Mouse (Mus musculus): ENCODE results near the gene Adcy5. TPM values are rescaled to one million over a fixed set of nuclear protein-coding genes. Genes with fewer than 3 reads are reported as not detected.

Adcy5 gene
- total RNA-seq, 2 experiments from 2014 or later, result 1.6 to 1.8 TPM

- no peak for TF ChIP-seq CTCF (IDR thresholded peaks at IDR 0.05)
- peak overlapping the region; percentile 35; the same call in 1 of the 2 replicates for H3K4me3 ChIP-seq
- intact Hi-C loops (cut with DNase I), result no loop called here
- H3K27ac ChIP-seq, result no peak overlapping the region
- no peak for DNase-seq
These were observed 15.3 kb upstream of the Adcy5 start for GRCm38 (mm10) chr16:35139416-35139815.

- TF ChIP-seq CTCF (IDR thresholded peaks at IDR 0.05), result no peak
- intact Hi-C loops (cut with DNase I), result no loop called here
- H3K4me3 ChIP-seq, result peak overlapping the region; percentile 35
- H3K27ac ChIP-seq, result no peak overlapping the region
- no peak for DNase-seq
These were observed 14.6 kb upstream of the Adcy5 start for GRCm38 (mm10) chr16:35139873-35140619.

- intact Hi-C loops (cut with DNase I), result no loop called here
- no peak overlapping the region for H3K27ac ChIP-seq
- TF ChIP-seq CTCF (IDR thresholded peaks at IDR 0.05), result no peak
- H3K4me3 ChIP-seq, result no peak overlapping the region
- no peak for DNase-seq
These were observed 14.1 kb upstream of the Adcy5 start for GRCm38 (mm10) chr16:35140620-35140975.

GRCm38 (mm10) chr16:35141839-35142238 is 12.8 kb upstream of the Adcy5 start:
- intact Hi-C loops (cut with DNase I), result no loop called here

GRCm38 (mm10) chr16:35146153-35146552 is 8.5 kb upstream of the Adcy5 start:
- H3K4me3 ChIP-seq, result no peak overlapping the region
- H3K27ac ChIP-seq, result no peak overlapping the region
- DNase-seq, result no peak
- intact Hi-C loops (cut with DNase I), result no loop called here
- TF ChIP-seq CTCF (IDR thresholded peaks at IDR 0.05), result no peak

More at GRCm38 (mm10) chr16:35141839-35142238, 12.8 kb upstream of the Adcy5 start:
- Histone ChIP-seq H3K27ac (no peak overlapping the region), H3K4me3 (no peak overlapping the region)
- DNase-seq, result no peak
- TF ChIP-seq CTCF (IDR thresholded peaks at IDR 0.05), result no peak

- intact Hi-C loops (cut with DNase I), result no loop called here
- H3K27ac ChIP-seq, result no peak overlapping the region
- H3K4me3 ChIP-seq, result no peak overlapping the region
- DNase-seq, result no peak
- no peak for TF ChIP-seq CTCF (IDR thresholded peaks at IDR 0.05)
These were observed 1.4 kb upstream of the Adcy5 start for GRCm38 (mm10) chr16:35153146-35153755.

GRCm38 (mm10) chr16:35154245-35154640 is 434 bp upstream of the Adcy5 start:
- intact Hi-C loops (cut with DNase I), result no loop called here
- TF ChIP-seq CTCF (IDR thresholded peaks at IDR 0.05), result no peak
- DNase-seq, result peak; percentile 41
- Histone ChIP-seq H3K27ac (peak overlapping the region; percentile 64), H3K4me3 (peak overlapping the region; percentile 81)

GRCm38 (mm10) chr16:35155391-35156305 is 971 bp downstream of the Adcy5 start:
- intact Hi-C loops (cut with DNase I), result loop anchor here (1.0 to 5.0 kb wide), 3 partner anchors 45 to 115 kb away; no protein-coding TSS in a partner anchor
- TF ChIP-seq CTCF (IDR thresholded peaks at IDR 0.05), result peak; percentile 16; the same call in 1 of the 2 replicates
- Histone ChIP-seq H3K4me3 (peak overlapping the region; percentile 81), H3K27ac (peak overlapping the region; percentile 70)
- peak; percentile 56 for DNase-seq

GRCm38 (mm10) chr16:35156306-35156695 is 1.6 kb downstream of the Adcy5 start:
- Histone ChIP-seq H3K4me3 (peak overlapping the region; percentile 81), H3K27ac (peak overlapping the region; percentile 70)
- intact Hi-C loops (cut with DNase I), result loop anchor here (1.0 to 5.0 kb wide), 3 partner anchors 46 to 114 kb away; no protein-coding TSS in a partner anchor
- peak; percentile 78 for DNase-seq
- TF ChIP-seq CTCF (IDR thresholded peaks at IDR 0.05), result peak; percentile 78

- no peak for DNase-seq
- no peak for TF ChIP-seq CTCF (IDR thresholded peaks at IDR 0.05)
- H3K4me3 ChIP-seq, result peak overlapping the region; percentile 81
- H3K27ac ChIP-seq, result peak overlapping the region; percentile 16; the same call in 1 of the 2 replicates
- intact Hi-C loops (cut with DNase I), result loop anchor here (1.0 to 5.0 kb wide), 3 partner anchors 46 to 113 kb away; no protein-coding TSS in a partner anchor
These were observed 2.2 kb downstream of the Adcy5 start for GRCm38 (mm10) chr16:35156832-35157231.

- DNase-seq, result no peak
- intact Hi-C loops (cut with DNase I), result loop anchor here (5.0 kb wide), 1 partner anchor 102 kb away; no protein-coding TSS in a partner anchor
- Histone ChIP-seq H3K27ac (no peak overlapping the region), H3K4me3 (0 out of 2 replicates have a peak overlapping the region, but pooled peaks have one; percentile 5)
- no peak for TF ChIP-seq CTCF (IDR thresholded peaks at IDR 0.05)
These were observed 4.9 kb downstream of the Adcy5 start for GRCm38 (mm10) chr16:35159532-35159931.

- intact Hi-C loops (cut with DNase I), result loop anchor here (5.0 kb wide), 1 partner anchor 103 kb away; no protein-coding TSS in a partner anchor
- H3K4me3 ChIP-seq, result no peak overlapping the region
These were observed 5.3 kb downstream of the Adcy5 start for GRCm38 (mm10) chr16:35159991-35160390.

More at GRCm38 (mm10) chr16:35159991-35160390, 5.3 kb downstream of the Adcy5 start:
- no peak overlapping the region for H3K27ac ChIP-seq
- DNase-seq, result no peak
- no peak for TF ChIP-seq CTCF (IDR thresholded peaks at IDR 0.05)
